Mouse (Mus musculus) c-Kit-negative CD71-positive TER-119-positive erythroid progenitor cells, embryonic 14.5 days (primary cell): Measurements from ENCODE around the gene Ube2q1.
"Not testable (repeated sequence)": the region's sequence is repeated elsewhere in the genome, so short reads cannot be mapped to it uniquely, and the experiment has no call there.

Experiments used
- DNase-seq: peaks from one replicate; pipeline ENCODE4 v3.0.0-alpha.2; 2013; ENCODE audit warnings: low read depth, low spot score

Gene Ube2q1

GRCm38 (mm10) chr3:89786275-89786674 lies 12.9 kb downstream of the Ube2q1 start:
- DNase-seq, result no peak

DNA sequence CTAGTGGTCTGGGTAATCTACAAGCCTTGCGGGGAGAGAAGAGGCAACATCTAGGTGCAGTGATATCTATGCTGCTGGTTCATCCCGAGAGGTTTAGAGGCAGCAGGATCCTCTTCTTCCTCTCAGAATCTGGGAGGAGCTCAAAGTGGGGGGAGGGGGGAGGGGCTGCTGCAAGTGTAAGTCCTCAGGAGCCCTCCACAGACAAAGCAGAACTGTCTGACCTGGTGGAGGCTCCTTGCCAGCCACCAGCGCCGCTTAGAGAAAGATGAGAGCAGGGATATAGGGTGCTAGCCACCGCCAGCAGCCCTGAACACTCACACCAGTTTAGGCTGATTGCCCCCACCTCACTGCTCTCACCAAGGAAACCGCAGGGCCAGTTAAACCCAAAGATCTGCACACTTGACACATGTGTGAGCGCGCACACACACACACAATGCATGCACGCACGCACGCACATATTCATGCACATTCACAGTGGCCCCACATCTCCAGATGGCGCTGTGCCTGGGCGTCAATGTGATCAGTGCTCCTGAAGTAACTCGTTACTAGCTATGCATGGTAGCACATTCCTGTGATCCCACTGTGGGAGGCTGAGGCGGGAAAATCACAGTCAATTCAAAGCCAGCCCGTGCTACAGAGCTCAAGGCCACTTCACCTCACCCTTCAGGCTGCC lies 15.4 kb downstream of the Ube2q1 start:
- DNase-seq, result no peak

DNA sequence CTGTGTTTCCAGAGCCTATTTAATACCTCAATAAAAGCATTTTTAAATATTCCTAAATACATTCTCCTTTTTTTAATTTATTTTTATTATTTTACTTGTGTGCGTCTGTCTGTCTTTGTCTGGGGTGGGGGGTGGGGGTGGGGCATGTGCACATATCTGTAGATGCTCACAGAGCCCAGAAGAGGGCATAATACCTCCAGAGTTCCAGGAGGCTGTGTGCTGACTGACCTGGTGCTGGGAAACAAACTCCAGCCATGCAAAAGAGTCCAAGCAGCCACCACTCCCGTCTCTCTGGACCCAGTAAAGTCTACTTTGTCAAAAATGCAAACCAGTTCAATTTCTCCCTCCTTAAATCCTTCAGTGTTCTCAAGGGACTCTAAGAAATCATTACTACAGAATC lies 21.2 kb downstream of the Ube2q1 start:
- no peak for DNase-seq

GRCm38 (mm10) chr3:89795746-89796145 lies 22.3 kb downstream of the Ube2q1 start:
- DNase-seq, result no peak

GRCm38 (mm10) chr3:89796358-89796757 lies 22.9 kb downstream of the Ube2q1 start:
- no peak for DNase-seq

DNA sequence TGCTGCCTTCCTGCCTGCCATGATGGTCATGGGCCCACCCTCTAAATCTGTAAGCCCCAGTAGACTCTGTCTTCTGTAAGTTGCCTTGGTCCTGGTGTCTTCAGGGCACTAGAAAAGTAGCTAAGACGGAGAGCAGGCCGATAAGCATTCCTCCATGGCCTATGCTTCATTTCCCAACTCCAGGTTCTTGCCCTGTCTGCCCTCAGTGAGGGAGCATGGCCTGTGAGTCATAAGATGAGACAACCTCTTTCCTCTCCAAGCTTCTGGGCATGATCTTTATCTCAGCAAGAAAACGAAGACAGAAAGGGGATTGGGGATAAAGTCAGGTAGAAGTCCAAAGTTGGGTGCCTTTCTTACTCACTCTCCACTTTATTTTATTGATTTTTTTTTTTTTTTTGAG lies 25.1 kb downstream of the Ube2q1 start:
- DNase-seq, result no peak

DNA sequence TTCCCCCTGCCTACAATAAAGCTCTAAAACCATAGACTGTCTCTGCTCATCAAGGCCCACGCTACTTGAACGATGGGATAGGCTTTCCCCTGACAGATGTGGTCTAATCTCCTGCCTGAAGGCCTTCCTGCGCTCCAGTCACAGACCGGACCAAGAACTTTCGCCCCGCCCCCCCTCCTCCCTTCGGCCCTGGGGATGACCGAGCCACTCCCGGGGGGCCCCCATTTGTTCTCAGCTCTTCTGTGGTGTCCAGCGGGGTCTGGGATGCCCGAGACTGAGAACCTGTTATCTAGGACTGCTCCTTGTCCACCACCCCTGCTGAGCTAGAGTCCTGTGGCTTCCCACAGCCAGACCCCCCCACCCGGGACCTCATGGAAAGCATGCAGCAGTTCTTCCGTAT lies 26.1 kb downstream of the Ube2q1 start:
- no peak for DNase-seq

DNA sequence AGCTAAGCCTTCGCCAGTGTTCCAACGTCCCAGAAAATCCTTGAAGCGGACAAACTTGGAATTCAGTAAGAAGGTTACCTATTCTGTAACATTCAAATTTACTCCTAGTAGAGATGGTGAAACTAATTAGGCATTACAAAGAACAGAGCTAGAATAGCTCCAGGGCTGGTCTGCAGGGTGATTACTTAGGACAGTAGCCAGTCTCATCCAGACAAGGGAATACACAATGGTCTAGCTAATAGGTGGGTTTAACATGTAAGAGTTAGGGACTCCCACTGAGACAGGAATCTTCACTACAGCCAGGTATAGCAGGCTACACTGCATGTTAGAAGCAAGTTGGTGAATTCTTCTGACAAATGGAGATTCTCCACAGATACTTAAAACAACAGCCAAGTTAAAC lies 26.7 kb downstream of the Ube2q1 start:
- DNase-seq, result not testable (repeated sequence)

DNA sequence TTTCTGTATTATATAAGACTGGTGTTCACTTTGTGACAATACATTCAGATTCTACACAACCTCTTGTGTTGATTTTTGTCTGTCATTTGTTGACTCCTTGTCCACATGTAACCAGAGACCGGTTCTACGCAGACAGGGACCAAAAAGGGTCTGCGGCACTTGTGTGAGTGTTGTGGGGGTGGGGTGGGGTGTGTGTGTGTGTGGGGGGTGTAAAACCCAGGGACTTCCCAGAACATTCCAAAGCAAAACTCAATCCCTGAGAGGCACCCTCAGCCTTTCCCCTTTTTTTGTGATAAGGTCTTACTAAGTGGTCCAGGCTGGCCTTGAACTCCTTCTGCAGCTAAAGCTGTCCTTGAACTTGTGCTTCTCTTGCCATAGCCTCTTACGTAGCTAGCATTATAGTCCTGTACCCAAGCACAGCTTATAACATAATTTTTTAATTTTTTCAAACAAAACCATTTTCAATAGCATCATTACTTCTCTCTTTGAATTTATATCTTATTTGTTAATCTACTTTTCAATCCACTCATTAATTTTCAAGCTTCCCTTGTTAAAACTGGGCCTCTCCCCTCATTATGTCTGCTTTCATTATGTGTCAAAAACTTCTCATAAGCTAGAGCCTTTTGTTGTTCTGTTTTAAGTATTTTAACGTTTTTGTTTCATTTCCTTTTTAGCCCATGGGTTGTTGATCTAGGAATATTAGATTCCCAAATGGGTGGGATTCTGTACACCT lies 27.5 kb downstream of the Ube2q1 start:
- no peak for DNase-seq

DNA sequence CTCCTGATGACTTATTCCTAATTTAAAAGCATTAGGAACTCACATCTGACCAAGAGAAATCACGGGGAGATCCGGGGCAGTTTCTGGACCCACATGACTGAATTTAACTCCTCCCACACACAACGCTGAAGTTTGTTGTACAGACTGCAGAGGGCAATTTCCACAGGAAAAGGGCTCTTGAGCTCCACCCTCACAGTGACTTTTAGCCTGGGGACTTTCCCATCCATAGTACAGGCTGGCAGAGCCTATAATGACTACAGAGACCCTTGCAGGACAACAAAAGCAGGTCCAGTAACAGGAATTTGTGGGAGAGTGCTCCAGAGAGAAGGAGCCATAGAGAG lies 28.1 kb downstream of the Ube2q1 start:
- no peak for DNase-seq

GRCm38 (mm10) chr3:89802876-89803275 lies 29.5 kb downstream of the Ube2q1 start:
- DNase-seq, result no peak

DNA sequence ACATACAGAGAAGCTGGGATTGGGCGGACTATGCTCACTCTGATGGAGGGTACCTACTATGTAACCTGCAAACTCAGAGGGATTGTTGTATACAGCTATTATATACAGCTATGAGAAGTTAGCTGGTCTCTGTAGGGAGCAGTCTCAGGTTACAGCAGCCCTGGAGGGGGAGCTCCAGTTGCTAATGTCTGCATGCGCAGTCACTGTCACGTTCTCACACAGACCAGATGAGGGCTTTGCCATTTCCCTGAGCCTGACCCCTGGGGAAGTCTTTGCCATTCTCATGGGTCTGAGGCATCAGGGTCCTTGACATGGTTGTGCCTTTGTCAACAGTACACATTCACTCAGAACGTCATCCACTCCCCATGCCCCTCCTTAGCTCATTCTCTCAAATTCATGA lies 31.8 kb downstream of the Ube2q1 start:
- no peak for DNase-seq

GRCm38 (mm10) chr3:89806751-89807150 lies 33.3 kb downstream of the Ube2q1 start:
- DNase-seq, result no peak

DNA sequence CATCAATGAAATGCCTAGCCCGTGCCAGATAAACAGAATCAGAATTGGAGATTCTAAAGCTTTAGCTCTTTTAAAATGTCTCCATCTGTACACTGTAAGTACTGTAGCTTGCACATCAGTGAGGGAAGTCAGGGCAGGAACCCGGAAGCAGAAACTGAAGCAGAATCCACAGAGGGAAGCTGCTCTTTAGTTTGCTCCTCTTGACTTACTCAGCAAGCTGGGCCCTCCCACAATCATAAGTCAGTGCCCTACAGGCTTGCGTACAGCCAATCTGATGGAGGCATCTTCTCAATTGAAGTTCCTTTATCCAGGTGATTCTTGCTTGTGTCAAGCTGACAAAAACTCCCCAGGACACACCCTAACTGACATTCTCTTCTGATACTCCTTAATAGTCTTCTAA lies 33.8 kb downstream of the Ube2q1 start:
- no peak for DNase-seq

DNA sequence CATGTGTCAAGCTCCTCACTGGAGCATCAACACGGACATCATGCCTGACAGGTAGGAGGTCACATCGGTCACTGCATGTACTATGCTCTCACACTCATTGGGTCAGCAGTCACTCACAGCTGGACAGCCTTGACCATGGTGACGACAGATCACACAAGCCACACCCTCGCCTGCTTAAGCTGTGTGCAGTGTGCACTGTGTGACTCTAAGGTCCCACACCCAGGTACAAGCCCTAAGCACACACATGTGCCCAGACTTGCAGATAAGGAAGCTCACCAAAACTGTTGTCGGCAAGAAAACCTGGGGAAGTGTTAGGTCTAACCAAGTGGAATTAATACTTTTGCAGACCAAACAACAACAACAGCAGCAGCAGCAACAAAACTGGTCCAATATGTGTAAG lies 34.5 kb downstream of the Ube2q1 start:
- DNase-seq, result peak; percentile 60

GRCm38 (mm10) chr3:89808638-89809037 lies 35.2 kb downstream of the Ube2q1 start:
- DNase-seq, result peak; percentile 80

DNA sequence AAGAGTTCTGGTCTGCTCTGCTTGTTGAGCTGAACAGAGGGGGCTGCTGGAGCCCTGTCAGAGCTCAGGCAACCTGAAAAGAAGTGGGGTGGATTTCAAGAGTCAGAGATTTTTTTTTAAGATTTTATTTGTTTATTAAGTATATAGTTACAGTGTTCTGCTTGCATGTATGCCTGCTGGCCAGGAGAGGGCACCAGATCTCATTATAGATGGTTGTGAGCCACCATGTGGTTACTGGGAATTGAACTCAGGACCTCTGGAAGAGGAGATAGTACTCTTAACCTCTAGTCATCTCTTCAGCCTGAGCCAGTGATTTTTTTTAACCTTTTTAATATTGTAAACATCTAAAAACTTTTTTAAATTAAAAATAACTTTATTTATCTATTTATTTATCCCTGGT lies 37.4 kb downstream of the Ube2q1 start:
- no peak for DNase-seq

DNA sequence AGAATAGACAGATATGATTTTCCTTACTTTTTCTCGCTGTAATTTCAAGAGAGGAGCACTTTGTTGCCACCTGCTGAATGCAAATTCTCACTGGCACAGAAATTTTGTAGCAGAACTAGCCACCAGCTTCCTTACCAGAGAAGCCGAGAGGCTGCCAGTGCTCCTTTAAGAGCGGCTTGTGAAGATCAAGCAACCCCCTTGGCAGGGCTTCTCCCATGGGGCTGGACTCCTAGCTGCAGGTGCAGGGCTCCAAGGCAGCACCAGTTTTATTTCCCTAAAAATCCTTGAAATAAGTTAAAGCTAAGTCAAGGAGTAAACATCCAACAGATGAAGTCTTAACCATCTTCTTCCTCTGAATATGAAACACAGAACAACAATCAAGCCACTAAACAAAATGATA lies 38.8 kb downstream of the Ube2q1 start:
- DNase-seq, result no peak

GRCm38 (mm10) chr3:89814051-89814450 lies 40.6 kb downstream of the Ube2q1 start:
- DNase-seq, result no peak

- DNase-seq, result no peak
These were observed 43.6 kb downstream of the Ube2q1 start for GRCm38 (mm10) chr3:89817056-89817455.

- DNase-seq, result no peak
These were observed 45.2 kb downstream of the Ube2q1 start for GRCm38 (mm10) chr3:89818605-89819004.

GRCm38 (mm10) chr3:89819897-89820296 lies 46.5 kb downstream of the Ube2q1 start:
- DNase-seq, result no peak

- DNase-seq, result no peak
These were observed 47.1 kb downstream of the Ube2q1 start for GRCm38 (mm10) chr3:89820311-89821095.
